Mouse (Mus musculus) heart, embryonic 15.5 days (tissue): ENCODE measurements around the gene Mapk1ip1l. TPM values are rescaled to one million over a fixed set of nuclear protein-coding genes. Genes with fewer than 3 reads are reported as not detected.

Source experiments
- ATAC-seq: fragments of 200-750 bp; cut with Nextera tagmentation; replicated peaks from 2 replicates; pipeline ENCODE4 v1.8.0; 2017; ENCODE audit warnings: low read depth, moderate TSS enrichment; ENCODE audit not compliant: insufficient number of reproducible peaks, insufficient read depth, low FRiP score
- H3K27ac ChIP-seq: fragments of 300-500 bp; sonication (generic); 2 replicates; pipeline ENCODE4 v1.5.1; 2015; ENCODE audit warnings: mild to moderate bottlenecking, inconsistent platforms
- H3K27me3 ChIP-seq: fragments of 300-500 bp; sonication (generic); 2 replicates; pipeline ENCODE4 v1.6.1; 2015; ENCODE audit warnings: inconsistent platforms
- H3K36me3 ChIP-seq: fragments of 300-500 bp; sonication (generic); 2 replicates; pipeline ENCODE4 v1.6.1; 2015; ENCODE audit warnings: mild to moderate bottlenecking, inconsistent platforms
- H3K4me1 ChIP-seq: fragments of 300-500 bp; sonication (generic); replicated peaks from 2 replicates; pipeline ENCODE4 v1.6.1; 2015; ENCODE audit warnings: inconsistent platforms
- H3K4me2 ChIP-seq: fragments of 300-500 bp; sonication (generic); 2 replicates; pipeline ENCODE4 v1.6.1; 2015; ENCODE audit warnings: inconsistent platforms, mild to moderate bottlenecking, moderate library complexity
- H3K4me3 ChIP-seq: fragments of 300-500 bp; sonication (generic); 2 replicates; pipeline ENCODE4 v1.5.1; 2015; ENCODE audit warnings: mild to moderate bottlenecking, inconsistent platforms
- H3K9ac ChIP-seq: fragments of 300-500 bp; sonication (generic); 2 replicates; pipeline ENCODE4 v1.6.1; 2015; ENCODE audit warnings: mild to moderate bottlenecking, inconsistent platforms
- H3K9me3 ChIP-seq: fragments of 300-500 bp; sonication (generic); replicated peaks from 2 replicates; pipeline ENCODE4 v1.6.1; 2016; ENCODE audit warnings: inconsistent platforms
- WGBS: fragments of 180-500 bp; shearing (Covaris S2); methylation state at CpG from one replicate; pipeline ENCODE4 v1.1.7; 2015; ENCODE audit warnings: mixed read lengths; 5-methylcytosine and 5-hydroxymethylcytosine counted together
- polyA plus RNA-seq: library from polyadenylated mRNA; unstranded; fragments of >200 nt; fragmentation: Nextera tagmentation; extraction: Ambion mirVana; gene quantifications from 2 replicates; pipeline ENCODE4 v1.2.1, GENCODE M21; 2015

The Mapk1ip1l gene
- polyA plus RNA-seq, 1 experiment from 2014 or later: 35.9 TPM

GRCm38 (mm10) chr14:47281535-47281934 is 16.5 kb upstream of the Mapk1ip1l start:
- Histone ChIP-seq H3K4me2 (no peak overlapping the region), H3K9me3 (no peaks in the 10 kb centered on the region), H3K27me3 (no peaks in the 10 kb centered on the region), H3K36me3 (no peaks in the 10 kb centered on the region), H3K4me1 (peaks cover 7% of the 10 kb centered on the region), H3K27ac (no peak overlapping the region), H3K4me3 (no peak overlapping the region), H3K9ac (no peak overlapping the region)
- WGBS: 93% methylated on average over 4 of the region's 4 CpGs
- ATAC-seq: no peak

GRCm38 (mm10) chr14:47283568-47283967 is 14.5 kb upstream of the Mapk1ip1l start:
- Histone ChIP-seq H3K4me3 (no peak overlapping the region), H3K9ac (no peak overlapping the region), H3K27ac (no peak overlapping the region), H3K36me3 (no peaks in the 10 kb centered on the region), H3K27me3 (no peaks in the 10 kb centered on the region), H3K4me1 (0 out of 2 replicates have a peak, but pooled peaks cover 3% of the 10 kb centered on the region), H3K9me3 (no peaks in the 10 kb centered on the region), H3K4me2 (no peak overlapping the region)
- no peak for ATAC-seq
- WGBS: 56% methylated on average over 7 of the region's 7 CpGs

GRCm38 (mm10) chr14:47285271-47285670 is 12.8 kb upstream of the Mapk1ip1l start:
- WGBS: 91% methylated on average over 2 of the region's 2 CpGs
- Histone ChIP-seq H3K9ac (no peak overlapping the region), H3K4me3 (no peak overlapping the region), H3K36me3 (peaks cover 5% of the 10 kb centered on the region; the same call in 1 of the 2 replicates), H3K27me3 (no peaks in the 10 kb centered on the region), H3K4me1 (0 out of 2 replicates have a peak, but pooled peaks cover 3% of the 10 kb centered on the region), H3K9me3 (no peaks in the 10 kb centered on the region), H3K27ac (no peak overlapping the region), H3K4me2 (no peak overlapping the region)
- ATAC-seq: no peak

- Histone ChIP-seq H3K4me2 (no peak overlapping the region), H3K27ac (no peak overlapping the region), H3K9me3 (no peaks in the 10 kb centered on the region), H3K36me3 (peaks cover 9% of the 10 kb centered on the region; the same call in 1 of the 2 replicates), H3K27me3 (no peaks in the 10 kb centered on the region), H3K9ac (no peak overlapping the region), H3K4me3 (no peak overlapping the region), H3K4me1 (0 out of 2 replicates have a peak, but pooled peaks cover 3% of the 10 kb centered on the region)
- 91% methylated on average over 1 of the region's 1 CpGs for WGBS
- ATAC-seq: no peak
Measured at GRCm38 (mm10) chr14:47286215-47286614, 11.9 kb upstream of the Mapk1ip1l start.

GRCm38 (mm10) chr14:47287021-47287420 is 11.0 kb upstream of the Mapk1ip1l start:
- ATAC-seq: no peak
- H3K9me3 ChIP-seq: no peaks in the 10 kb centered on the region
- H3K27ac ChIP-seq: no peak overlapping the region
- H3K4me2 ChIP-seq: no peak overlapping the region
- H3K4me1 ChIP-seq: 0 out of 2 replicates have a peak, but pooled peaks cover 3% of the 10 kb centered on the region
- H3K4me3 ChIP-seq: no peak overlapping the region
- WGBS: 83% methylated on average over 5 of the region's 5 CpGs
- no peak overlapping the region for H3K9ac ChIP-seq
- H3K36me3 ChIP-seq: peaks cover 9% of the 10 kb centered on the region; the same call in 1 of the 2 replicates
- H3K27me3 ChIP-seq: no peaks in the 10 kb centered on the region

GRCm38 (mm10) chr14:47291772-47292171 is 6.3 kb upstream of the Mapk1ip1l start:
- no peaks in the 10 kb centered on the region for H3K27me3 ChIP-seq

GRCm38 (mm10) chr14:47294136-47294535 is 3.9 kb upstream of the Mapk1ip1l start:
- H3K4me1 ChIP-seq: peaks cover 7% of the 10 kb centered on the region
- no peak for ATAC-seq
- H3K27ac ChIP-seq: no peak overlapping the region
- WGBS: 61% methylated on average over 4 of the region's 4 CpGs
- H3K4me3 ChIP-seq: no peak overlapping the region
- H3K27me3 ChIP-seq: no peaks in the 10 kb centered on the region
- H3K9ac ChIP-seq: no peak overlapping the region
- H3K36me3 ChIP-seq: peaks cover 9% of the 10 kb centered on the region; the same call in 1 of the 2 replicates
- no peaks in the 10 kb centered on the region for H3K9me3 ChIP-seq
- H3K4me2 ChIP-seq: no peak overlapping the region

More at GRCm38 (mm10) chr14:47291772-47292171, 6.3 kb upstream of the Mapk1ip1l start:
- Histone ChIP-seq H3K9ac (no peak overlapping the region), H3K36me3 (peaks cover 9% of the 10 kb centered on the region; the same call in 1 of the 2 replicates), H3K4me3 (no peak overlapping the region), H3K4me2 (no peak overlapping the region), H3K27ac (no peak overlapping the region), H3K4me1 (no peaks in the 10 kb centered on the region), H3K9me3 (no peaks in the 10 kb centered on the region)
- 73% methylated on average over 1 of the region's 1 CpGs for whole genome bisulfite sequencing
- no peak for ATAC-seq

- Histone ChIP-seq H3K36me3 (no peaks in the 10 kb centered on the region), H3K4me1 (peaks cover 21% of the 10 kb centered on the region), H3K27me3 (no peaks in the 10 kb centered on the region), H3K4me2 (no peak overlapping the region), H3K4me3 (no peak overlapping the region), H3K27ac (no peak overlapping the region), H3K9me3 (no peaks in the 10 kb centered on the region), H3K9ac (no peak overlapping the region)
- no peak for ATAC-seq
- 55% methylated on average over 2 of the region's 2 CpGs for WGBS
Measured at GRCm38 (mm10) chr14:47296232-47296631, 1.8 kb upstream of the Mapk1ip1l start.

GRCm38 (mm10) chr14:47298408-47298792 is 334 bp downstream of the Mapk1ip1l start:
- Histone ChIP-seq H3K27me3 (no peaks in the 10 kb centered on the region), H3K27ac (peak overlapping the region; percentile 98), H3K4me1 (peaks cover 25% of the 10 kb centered on the region), H3K4me2 (peak overlapping the region; percentile 65), H3K9me3 (no peaks in the 10 kb centered on the region), H3K4me3 (peak overlapping the region; percentile 100), H3K36me3 (no peaks in the 10 kb centered on the region), H3K9ac (peak overlapping the region; percentile 99)
- peak; percentile 73 for ATAC-seq
- WGBS: 0% methylated on average over 21 of the region's 38 CpGs

- no peaks in the 10 kb centered on the region for H3K36me3 ChIP-seq
- under 1% methylated on average over 15 of the region's 15 CpGs for WGBS
- no peaks in the 10 kb centered on the region for H3K27me3 ChIP-seq
- peak overlapping the region; percentile 99 for H3K9ac ChIP-seq
- H3K9me3 ChIP-seq: no peaks in the 10 kb centered on the region
- peak overlapping the region; percentile 98 for H3K27ac ChIP-seq
- H3K4me1 ChIP-seq: peaks cover 25% of the 10 kb centered on the region
- H3K4me2 ChIP-seq: peak overlapping the region; percentile 65
- H3K4me3 ChIP-seq: peak overlapping the region; percentile 100
- peak; percentile 24; the same call in 1 of the 2 replicates for ATAC-seq
Measured at GRCm38 (mm10) chr14:47298819-47299261, 774 bp downstream of the Mapk1ip1l start.

- H3K4me2 ChIP-seq: no peak overlapping the region
- no peaks in the 10 kb centered on the region for H3K27me3 ChIP-seq
- no peaks in the 10 kb centered on the region for H3K36me3 ChIP-seq
- 79% methylated on average over 14 of the region's 14 CpGs for WGBS
- H3K4me1 ChIP-seq: peaks cover 20% of the 10 kb centered on the region
- no peak overlapping the region for H3K4me3 ChIP-seq
- H3K27ac ChIP-seq: no peak overlapping the region
- H3K9ac ChIP-seq: no peak overlapping the region
- no peaks in the 10 kb centered on the region for H3K9me3 ChIP-seq
- ATAC-seq: no peak
Measured at GRCm38 (mm10) chr14:47302885-47303680, 5.0 kb downstream of the Mapk1ip1l start.
